Mouse (Mus musculus): ENCODE results near the gene Calml3. TPM values are rescaled to one million over a fixed set of nuclear protein-coding genes. Genes with fewer than 3 reads are reported as not detected.

Calml3 gene
- polyA plus RNA-seq, 1 experiment from 2014 or later = not detected

GRCm38 (mm10) chr13:3777216-3777912, 26.8 kb downstream of the Calml3 start:
- Histone ChIP-seq H3K27ac (no peak overlapping the region), H3K27me3 (replicated peaks) (no peaks in the 10 kb centered on the region), H3K9ac (no peak overlapping the region), H3K36me3 (no peaks in the 10 kb centered on the region), H3K4me1 (no peaks in the 10 kb centered on the region; the same call in 1 of the 2 replicates), H3K9me3 (no peaks in the 10 kb centered on the region), H3K4me3 (no peak overlapping the region), H3K4me2 (replicated peaks) (no peak overlapping the region)
- no peak for ATAC-seq (ENCODE audit: low FRiP score, low read depth)
- WGBS = 82% methylated on average over 5 of the region's 5 CpGs

DNA sequence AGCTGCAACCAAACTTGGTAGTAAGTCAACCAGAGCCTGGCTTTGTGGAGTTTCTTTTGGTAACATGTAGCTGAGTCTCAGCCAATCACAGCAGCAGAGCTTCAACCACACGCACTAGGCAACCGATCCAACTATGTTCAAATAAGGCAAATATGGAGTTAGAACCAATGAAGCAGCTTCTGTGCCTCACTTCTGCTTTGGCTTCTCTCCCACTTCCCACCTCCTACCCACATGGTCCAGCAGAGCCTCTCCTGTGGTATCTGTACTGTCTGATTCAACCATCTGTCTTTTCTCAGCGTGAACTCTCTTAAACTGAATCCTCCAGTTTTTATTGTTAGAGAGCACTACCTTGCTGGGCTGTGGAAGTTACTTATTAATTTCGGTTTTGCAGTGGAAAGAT, 27.7 kb downstream of the Calml3 start:
- H3K27ac ChIP-seq = no peak overlapping the region
- WGBS = 91% methylated on average over 4 of the region's 4 CpGs
- no peaks in the 10 kb centered on the region for H3K36me3 ChIP-seq
- no peak overlapping the region for H3K9ac ChIP-seq
- no peaks in the 10 kb centered on the region for H3K4me1 ChIP-seq
- H3K9me3 ChIP-seq = no peaks in the 10 kb centered on the region
- no peak overlapping the region for H3K4me3 ChIP-seq
- H3K4me2 ChIP-seq (replicated peaks) = no peak overlapping the region
- ATAC-seq (ENCODE audit: low FRiP score, low read depth) = no peak
- no peaks in the 10 kb centered on the region for H3K27me3 ChIP-seq (replicated peaks)

- H3K4me2 ChIP-seq (replicated peaks) = no peak overlapping the region
- no peak overlapping the region for H3K9ac ChIP-seq
- no peaks in the 10 kb centered on the region for H3K9me3 ChIP-seq
- 85% methylated on average over 4 of the region's 4 CpGs for WGBS
- ATAC-seq (ENCODE audit: low FRiP score, low read depth) = no peak
- no peaks in the 10 kb centered on the region for H3K4me1 ChIP-seq
- no peaks in the 10 kb centered on the region for H3K27me3 ChIP-seq (replicated peaks)
- H3K27ac ChIP-seq = no peak overlapping the region
- no peak overlapping the region for H3K4me3 ChIP-seq
- no peaks in the 10 kb centered on the region for H3K36me3 ChIP-seq
Measured at GRCm38 (mm10) chr13:3774991-3775390, 29.1 kb downstream of the Calml3 start.

DNA sequence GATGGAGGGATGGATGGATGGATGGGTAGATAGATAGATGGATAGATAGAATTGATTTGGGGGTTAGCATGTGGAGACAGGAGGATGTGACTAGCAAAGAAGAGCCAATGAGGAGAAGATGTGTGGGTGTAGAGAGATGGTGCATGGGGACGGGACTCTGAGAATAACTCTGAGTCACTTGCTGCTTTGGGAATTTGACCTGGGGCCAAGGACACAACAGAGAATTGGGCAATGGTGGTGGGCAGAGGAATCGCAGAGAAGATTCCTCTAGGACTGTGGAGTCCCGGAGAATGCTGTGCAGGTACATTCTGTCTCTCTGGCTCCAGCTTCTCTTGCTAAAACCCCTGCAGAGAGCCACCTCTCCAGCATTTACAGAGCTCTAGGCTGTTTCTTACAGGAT, 29.8 kb downstream of the Calml3 start:
- 89% methylated on average over 3 of the region's 3 CpGs for WGBS
- no peak overlapping the region for H3K27ac ChIP-seq
- H3K36me3 ChIP-seq = no peaks in the 10 kb centered on the region
- no peak overlapping the region for H3K4me2 ChIP-seq (replicated peaks)
- H3K4me3 ChIP-seq = no peak overlapping the region
- no peak for ATAC-seq (ENCODE audit: low FRiP score, low read depth)
- H3K9ac ChIP-seq = no peak overlapping the region
- no peaks in the 10 kb centered on the region for H3K4me1 ChIP-seq
- H3K9me3 ChIP-seq = no peaks in the 10 kb centered on the region
- no peaks in the 10 kb centered on the region for H3K27me3 ChIP-seq (replicated peaks)

- WGBS = 94% methylated on average over 2 of the region's 2 CpGs
- no peak for ATAC-seq (ENCODE audit: low FRiP score, low read depth)
- no peak overlapping the region for H3K9ac ChIP-seq
- no peak overlapping the region for H3K27ac ChIP-seq
- no peaks in the 10 kb centered on the region for H3K36me3 ChIP-seq
- no peaks in the 10 kb centered on the region for H3K9me3 ChIP-seq
- no peak overlapping the region for H3K4me3 ChIP-seq
- no peaks in the 10 kb centered on the region for H3K4me1 ChIP-seq
- no peak overlapping the region for H3K4me2 ChIP-seq (replicated peaks)
- H3K27me3 ChIP-seq (replicated peaks) = no peaks in the 10 kb centered on the region
Measured at GRCm38 (mm10) chr13:3773149-3773688, 30.9 kb downstream of the Calml3 start.

- no peak overlapping the region for H3K4me3 ChIP-seq
- 93% methylated on average over 5 of the region's 5 CpGs for WGBS
- no peak overlapping the region for H3K27ac ChIP-seq
- H3K9ac ChIP-seq = no peak overlapping the region
- H3K27me3 ChIP-seq (replicated peaks) = no peaks in the 10 kb centered on the region
- no peak for ATAC-seq (ENCODE audit: low FRiP score, low read depth)
- H3K9me3 ChIP-seq = no peaks in the 10 kb centered on the region
- no peak overlapping the region for H3K4me2 ChIP-seq (replicated peaks)
- no peaks in the 10 kb centered on the region for H3K36me3 ChIP-seq
- H3K4me1 ChIP-seq = no peaks in the 10 kb centered on the region
Measured at GRCm38 (mm10) chr13:3771221-3771620, 32.9 kb downstream of the Calml3 start.

GRCm38 (mm10) chr13:3770170-3771024, 33.7 kb downstream of the Calml3 start:
- WGBS = 77% methylated on average over 11 of the region's 11 CpGs

DNA sequence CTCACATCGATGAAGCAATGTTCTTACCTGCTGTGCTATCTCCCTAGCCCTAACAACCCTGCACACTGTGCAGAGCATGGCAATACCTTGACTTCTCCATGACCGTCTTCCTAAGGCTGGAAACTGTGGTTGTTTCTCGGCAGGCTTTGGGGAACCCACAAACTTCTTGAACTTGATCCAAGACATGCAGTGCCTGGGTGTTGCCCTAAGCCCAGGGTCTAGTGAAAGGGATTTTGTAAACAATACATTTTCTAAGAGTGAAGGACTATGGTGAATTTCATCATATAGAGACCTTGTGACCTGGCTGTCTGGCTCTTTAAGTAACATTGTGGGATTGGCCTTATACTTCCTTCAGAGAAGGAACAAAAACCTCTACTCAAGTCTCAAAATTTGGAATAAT, 34.6 kb downstream of the Calml3 start:
- no peaks in the 10 kb centered on the region for H3K36me3 ChIP-seq
- no peaks in the 10 kb centered on the region for H3K4me1 ChIP-seq
- no peak overlapping the region for H3K4me2 ChIP-seq (replicated peaks)
- H3K9me3 ChIP-seq = no peaks in the 10 kb centered on the region
- ATAC-seq (ENCODE audit: low FRiP score, low read depth) = no peak
- 89% methylated on average over 3 of the region's 3 CpGs for WGBS
- no peak overlapping the region for H3K4me3 ChIP-seq
- no peak overlapping the region for H3K9ac ChIP-seq
- no peaks in the 10 kb centered on the region for H3K27me3 ChIP-seq (replicated peaks)
- no peak overlapping the region for H3K27ac ChIP-seq

More at GRCm38 (mm10) chr13:3770170-3771024, 33.7 kb downstream of the Calml3 start:
- no peaks in the 10 kb centered on the region for H3K36me3 ChIP-seq
- no peaks in the 10 kb centered on the region for H3K27me3 ChIP-seq (replicated peaks)
- no peak overlapping the region for H3K4me2 ChIP-seq (replicated peaks)
- H3K9ac ChIP-seq = no peak overlapping the region
- H3K4me1 ChIP-seq = no peaks in the 10 kb centered on the region
- ATAC-seq (ENCODE audit: low FRiP score, low read depth) = no peak
- no peaks in the 10 kb centered on the region for H3K9me3 ChIP-seq
- no peak overlapping the region for H3K27ac ChIP-seq
- no peak overlapping the region for H3K4me3 ChIP-seq

DNA sequence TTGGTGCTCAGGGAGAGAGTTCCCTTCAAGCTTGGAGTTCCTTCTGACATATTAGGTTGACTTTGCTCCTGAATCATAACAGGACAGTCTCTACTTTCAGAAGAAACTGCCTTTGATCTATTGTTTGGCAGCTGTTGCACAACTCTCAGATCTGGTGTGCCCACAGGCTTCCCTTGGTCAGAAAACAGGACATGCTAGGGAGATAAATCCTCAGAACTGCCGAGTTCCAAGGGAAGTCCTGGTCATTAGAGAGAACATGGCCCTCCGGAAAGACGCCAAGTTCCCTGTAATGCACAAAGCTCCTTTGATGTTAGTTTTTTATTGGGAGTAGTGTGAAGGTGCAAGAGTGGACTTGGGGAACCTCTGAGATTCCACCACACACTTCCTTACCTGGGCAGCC, 35.5 kb downstream of the Calml3 start:
- WGBS = 63% methylated on average over 3 of the region's 3 CpGs
- Histone ChIP-seq H3K27ac (no peak overlapping the region), H3K36me3 (no peaks in the 10 kb centered on the region), H3K4me3 (no peak overlapping the region), H3K4me1 (no peaks in the 10 kb centered on the region), H3K9ac (no peak overlapping the region), H3K9me3 (no peaks in the 10 kb centered on the region), H3K27me3 (replicated peaks) (no peaks in the 10 kb centered on the region), H3K4me2 (replicated peaks) (no peak overlapping the region)
- no peak for ATAC-seq (ENCODE audit: low FRiP score, low read depth)

GRCm38 (mm10) chr13:3767086-3767485, 37.0 kb downstream of the Calml3 start:
- Histone ChIP-seq H3K36me3 (no peaks in the 10 kb centered on the region), H3K9me3 (no peaks in the 10 kb centered on the region), H3K9ac (no peak overlapping the region), H3K4me2 (replicated peaks) (no peak overlapping the region), H3K4me1 (no peaks in the 10 kb centered on the region), H3K27ac (no peak overlapping the region), H3K27me3 (replicated peaks) (no peaks in the 10 kb centered on the region), H3K4me3 (no peak overlapping the region)
- no peak for ATAC-seq (ENCODE audit: low FRiP score, low read depth)

GRCm38 (mm10) chr13:3765781-3766180, 38.3 kb downstream of the Calml3 start:
- Histone ChIP-seq H3K4me1 (no peaks in the 10 kb centered on the region), H3K27ac (no peak overlapping the region), H3K9me3 (no peaks in the 10 kb centered on the region), H3K36me3 (no peaks in the 10 kb centered on the region), H3K4me3 (no peak overlapping the region), H3K9ac (no peak overlapping the region), H3K27me3 (replicated peaks) (no peaks in the 10 kb centered on the region), H3K4me2 (replicated peaks) (no peak overlapping the region)
- WGBS = 92% methylated on average over 4 of the region's 4 CpGs
- ATAC-seq (ENCODE audit: low FRiP score, low read depth) = no peak

DNA sequence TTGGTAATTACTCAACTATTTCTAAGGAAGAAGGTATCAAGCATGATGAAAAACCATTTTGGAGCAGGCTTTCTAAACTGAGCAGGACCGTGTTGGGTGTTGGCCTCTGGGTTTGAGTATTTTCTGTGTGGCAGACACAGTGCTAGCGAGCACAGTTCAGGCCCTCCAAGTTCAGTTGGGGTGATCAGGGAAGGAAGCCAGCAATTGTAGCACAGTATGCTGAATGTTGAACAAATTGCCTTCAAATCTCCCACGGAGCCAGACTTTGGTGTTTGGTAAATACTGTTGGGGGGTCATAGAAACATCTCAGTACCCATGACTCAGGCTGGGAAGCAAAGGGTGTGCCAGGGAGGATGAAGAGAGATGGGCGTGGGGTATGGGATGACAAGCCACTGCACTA, 43.0 kb downstream of the Calml3 start:
- no peak overlapping the region for H3K27ac ChIP-seq
- H3K27me3 ChIP-seq (replicated peaks) = no peaks in the 10 kb centered on the region
- no peak overlapping the region for H3K9ac ChIP-seq
- WGBS = 84% methylated on average over 4 of the region's 4 CpGs
- H3K36me3 ChIP-seq = no peaks in the 10 kb centered on the region
- no peaks in the 10 kb centered on the region for H3K9me3 ChIP-seq
- H3K4me3 ChIP-seq = no peak overlapping the region
- ATAC-seq (ENCODE audit: low FRiP score, low read depth) = no peak
- H3K4me2 ChIP-seq (replicated peaks) = no peak overlapping the region
- H3K4me1 ChIP-seq = no peaks in the 10 kb centered on the region
